Mouse (Mus musculus) liver, adult 2 months (tissue): ENCODE data around the gene Gm9857. TPM values are rescaled to one million over a fixed set of nuclear protein-coding genes. Genes with fewer than 3 reads are reported as not detected.

Experiments used
- DNase-seq: peaks from one replicate; pipeline ENCODE4 v3.0.0-alpha.2; 2011; ENCODE audit warnings: low read depth, low spot score; ENCODE audit errors: extremely low read depth
- H3K27ac ChIP-seq: fragments of 200-500 bp; replicated peaks from 2 replicates; pipeline ENCODE4 v1.5.1; 2012; ENCODE audit warnings: low read depth, mild to moderate bottlenecking, control low read depth, inconsistent platforms, low read length; ENCODE audit not compliant: insufficient read depth
- H3K27me3 ChIP-seq: fragments of 200-500 bp; 2 replicates; pipeline ENCODE4 v1.6.1; 2012; ENCODE audit warnings: mild to moderate bottlenecking, moderate library complexity, low read length, inconsistent platforms; ENCODE audit not compliant: control insufficient read depth, insufficient read depth
- H3K36me3 ChIP-seq: fragments of 200-500 bp; 2 replicates; pipeline ENCODE4 v1.6.1; 2012; ENCODE audit warnings: low read length, inconsistent platforms; ENCODE audit not compliant: control insufficient read depth, insufficient read depth
- H3K4me1 ChIP-seq: fragments of 200-500 bp; 2 replicates; pipeline ENCODE4 v1.6.1; 2011; ENCODE audit warnings: low read length; ENCODE audit not compliant: control insufficient read depth, insufficient read depth
- H3K4me3 ChIP-seq: fragments of 200-500 bp; 2 replicates; pipeline ENCODE4 v1.5.1; 2011; ENCODE audit warnings: low read depth, mild to moderate bottlenecking, control low read depth, low read length, moderate library complexity; ENCODE audit not compliant: insufficient read depth
- H3K79me2 ChIP-seq: fragments of 200-500 bp; 2 replicates; pipeline ENCODE4 v1.6.1; 2012; ENCODE audit warnings: inconsistent platforms, mild to moderate bottlenecking, low read length, moderate library complexity; ENCODE audit not compliant: control insufficient read depth, insufficient read depth
- H3K9ac ChIP-seq: fragments of 200-500 bp; 2 replicates; pipeline ENCODE4 v1.6.1; 2012; ENCODE audit warnings: low read depth, mild to moderate bottlenecking, control low read depth, inconsistent platforms, low read length
- CTCF ChIP-seq: fragments of 200-500 bp; IDR thresholded peaks from 2 replicates; pipeline ENCODE4 v1.5.1; 2011; ENCODE audit warnings: low read depth, low read length, control low read depth
- POLR2A ChIP-seq: fragments of 200-500 bp; IDR thresholded peaks from 2 replicates; pipeline ENCODE4 v1.6.1; 2011; ENCODE audit warnings: low read length, control low read depth; ENCODE audit not compliant: insufficient read depth; ENCODE audit errors: extremely low read depth
- WGBS: fragments of 180-500 bp; shearing (Covaris S2); methylation state at CpG from one replicate; pipeline ENCODE4 v1.1.7; 2018; 5-methylcytosine and 5-hydroxymethylcytosine counted together
- polyA plus RNA-seq: library from polyadenylated mRNA; depleted of rRNA; stranded (reverse); fragments of >200 nt; gene quantifications from 2 replicates; pipeline ENCODE4 v1.2.3, GENCODE M21; 2012
- total RNA-seq: library from RNA; depleted of rRNA; stranded (reverse); fragments of >200 nt; gene quantifications from 2 replicates; pipeline ENCODE4 v1.2.3, GENCODE M21; 2014

The Gm9857 gene
- total and polyA plus RNA-seq, 2 experiments = not detected

- H3K36me3 ChIP-seq = no peaks in the 10 kb centered on the region
- 71% methylated on average over 6 of the region's 6 CpGs for WGBS
- H3K9ac ChIP-seq = no peak overlapping the region
Observed at GRCm38 (mm10) chr3:108961655-108962054, 21.4 kb upstream of the Gm9857 start.

GRCm38 (mm10) chr3:108961226-108961625 is 21.0 kb upstream of the Gm9857 start:
- no peak for TF ChIP-seq POLR2A
- no peak for TF ChIP-seq CTCF
- 61% methylated on average over 7 of the region's 7 CpGs for WGBS
- H3K79me2 ChIP-seq = no peaks in the 10 kb centered on the region
- no peak overlapping the region for H3K4me3 ChIP-seq
- H3K9ac ChIP-seq = no peak overlapping the region
- no peaks in the 10 kb centered on the region for H3K27me3 ChIP-seq
- H3K36me3 ChIP-seq = no peaks in the 10 kb centered on the region
- no peaks in the 10 kb centered on the region for H3K4me1 ChIP-seq
- DNase-seq = no peak
- H3K27ac ChIP-seq = no peak overlapping the region

More at GRCm38 (mm10) chr3:108961655-108962054, 21.4 kb upstream of the Gm9857 start:
- H3K4me3 ChIP-seq = no peak overlapping the region
- no peaks in the 10 kb centered on the region for H3K27me3 ChIP-seq
- TF ChIP-seq POLR2A = no peak
- no peak for TF ChIP-seq CTCF
- H3K4me1 ChIP-seq = no peaks in the 10 kb centered on the region
- H3K27ac ChIP-seq = no peak overlapping the region
- DNase-seq = no peak
- no peaks in the 10 kb centered on the region for H3K79me2 ChIP-seq

- 75% methylated on average over 13 of the region's 13 CpGs for WGBS
- no peak overlapping the region for H3K27ac ChIP-seq
- no peaks in the 10 kb centered on the region for H3K36me3 ChIP-seq
- no peaks in the 10 kb centered on the region for H3K27me3 ChIP-seq
- H3K79me2 ChIP-seq = no peaks in the 10 kb centered on the region
- H3K9ac ChIP-seq = no peak overlapping the region
- no peaks in the 10 kb centered on the region for H3K4me1 ChIP-seq
- TF ChIP-seq POLR2A (no peak), CTCF (no peak)
- no peak overlapping the region for H3K4me3 ChIP-seq
- no peak for DNase-seq
Observed at GRCm38 (mm10) chr3:108959680-108960295, 19.5 kb upstream of the Gm9857 start.

GRCm38 (mm10) chr3:108957976-108958375 is 17.7 kb upstream of the Gm9857 start:
- H3K79me2 ChIP-seq = no peaks in the 10 kb centered on the region
- TF ChIP-seq POLR2A (no peak), CTCF (no peak)
- no peak overlapping the region for H3K27ac ChIP-seq
- no peaks in the 10 kb centered on the region for H3K27me3 ChIP-seq
- no peak overlapping the region for H3K4me3 ChIP-seq
- H3K36me3 ChIP-seq = no peaks in the 10 kb centered on the region
- H3K9ac ChIP-seq = no peak overlapping the region
- no peak for DNase-seq
- H3K4me1 ChIP-seq = no peaks in the 10 kb centered on the region

- 86% methylated on average over 10 of the region's 10 CpGs for WGBS
- TF ChIP-seq CTCF = no peak
- DNase-seq = no peak
- H3K4me1 ChIP-seq = no peaks in the 10 kb centered on the region
- no peak overlapping the region for H3K27ac ChIP-seq
- no peaks in the 10 kb centered on the region for H3K36me3 ChIP-seq
- H3K4me3 ChIP-seq = no peak overlapping the region
- H3K9ac ChIP-seq = no peak overlapping the region
- no peaks in the 10 kb centered on the region for H3K79me2 ChIP-seq
- H3K27me3 ChIP-seq = peaks cover 5% of the 10 kb centered on the region
Observed at GRCm38 (mm10) chr3:108940996-108941395, 751 bp upstream of the Gm9857 start.

GRCm38 (mm10) chr3:108939573-108939972 is 672 bp downstream of the Gm9857 start, which contains the start of gene Henmt1:
Gene Henmt1 (plus strand): TSS chr3:108939873.
- Histone ChIP-seq H3K79me2 (no peaks in the 10 kb centered on the region), H3K36me3 (no peaks in the 10 kb centered on the region), H3K4me1 (no peaks in the 10 kb centered on the region), H3K27me3 (peaks cover 5% of the 10 kb centered on the region), H3K4me3 (no peak within 1 kb of the TSS; the same call in 1 of the 2 replicates), H3K27ac (no peak within 1 kb of the TSS), H3K9ac (no peak within 1 kb of the TSS)
- no peak for DNase-seq
- TF ChIP-seq POLR2A (no peak), CTCF (no peak)
- WGBS = 83% methylated on average over 5 of the region's 5 CpGs
